Mouse (Mus musculus): Measurements from ENCODE around the gene Thap8.

GRCm38 (mm10) chr7:30279951-30280669 is at the start of gene Thap8, which contains the start of gene Wdr62:
- TF ChIP-seq POLR2A (IDR thresholded peaks at IDR 0.05; ENCODE audit: extremely low read depth, insufficient read depth, low read length) (no peak), CTCF (IDR thresholded peaks at IDR 0.05; ENCODE audit: low read depth, low read length) (no peak)
